Mouse (Mus musculus): Measurements from ENCODE around the gene Hbb-bs. TPM values are rescaled to one million over a fixed set of nuclear protein-coding genes. Genes with fewer than 3 reads are reported as not detected.
"Not testable (repeated sequence)": the region's sequence is repeated elsewhere in the genome, so short reads cannot be mapped to it uniquely, and the experiment has no call there.

The Hbb-bs gene
- total and polyA plus RNA-seq, 2 experiments from 2014 or later = 1,064 to 1,616 TPM

- no peak for TF ChIP-seq CTCF (IDR thresholded peaks at IDR 0.05; ENCODE audit: low read depth)
- no peak overlapping the region for H3K4me2 ChIP-seq (ENCODE audit: low read depth, low read length)
- no peak overlapping the region for H3K27ac ChIP-seq
- H3K4me3 ChIP-seq (ENCODE audit: low read length) = no peak overlapping the region
- no peak overlapping the region for H3K9ac ChIP-seq (replicated peaks; ENCODE audit: low read length)
- no peak for ATAC-seq
- H3K9me3 ChIP-seq (ENCODE audit: low read length) = no peaks in the 10 kb centered on the region
- 30% methylated on average over 4 of the region's 4 CpGs for WGBS
- no peaks in the 10 kb centered on the region for H3K36me3 ChIP-seq (ENCODE audit: insufficient read depth, low read length)
- H3K4me1 ChIP-seq (ENCODE audit: insufficient read depth, low read length) = no peaks in the 10 kb centered on the region
- H3K27me3 ChIP-seq (ENCODE audit: insufficient read depth, low read length) = no peaks in the 10 kb centered on the region
- no peak for DNase-seq (ENCODE audit: low spot score)
Observed at GRCm38 (mm10) chr7:103792669-103793388, 35.1 kb downstream of the Hbb-bs start.

- H3K4me3 ChIP-seq (ENCODE audit: low read length) = no peak within 1 kb of the TSS
- no peaks in the 10 kb centered on the region for H3K27me3 ChIP-seq (ENCODE audit: insufficient read depth, low read length)
- H3K9me3 ChIP-seq (ENCODE audit: low read length) = no peaks in the 10 kb centered on the region
- no peak for DNase-seq (ENCODE audit: low spot score)
- no peak for TF ChIP-seq CTCF (IDR thresholded peaks at IDR 0.05; ENCODE audit: low read depth)
- 72% methylated on average over 3 of the region's 3 CpGs for WGBS
- ATAC-seq = no peak
- H3K9ac ChIP-seq (replicated peaks; ENCODE audit: low read length) = no peak within 1 kb of the TSS
- no peak within 1 kb of the TSS for H3K27ac ChIP-seq
- no peaks in the 10 kb centered on the region for H3K36me3 ChIP-seq (ENCODE audit: insufficient read depth, low read length)
- H3K4me2 ChIP-seq (ENCODE audit: low read depth, low read length) = no peak within 1 kb of the TSS
- H3K4me1 ChIP-seq (ENCODE audit: insufficient read depth, low read length) = no peaks in the 10 kb centered on the region
Observed at GRCm38 (mm10) chr7:103791721-103792120, 36.2 kb downstream of the Hbb-bs start, which contains the start of gene Olfr67. Gene Olfr67, minus strand, starts transcription at chr7:103791821.

- H3K4me3 ChIP-seq (ENCODE audit: low read length) = no peak within 1 kb of the TSS
- DNase-seq (ENCODE audit: low spot score) (no peak), ATAC-seq (no peak)
- H3K9ac ChIP-seq (replicated peaks; ENCODE audit: low read length) = no peak within 1 kb of the TSS
- no peak for TF ChIP-seq CTCF (IDR thresholded peaks at IDR 0.05; ENCODE audit: low read depth)
- no peak within 1 kb of the TSS for H3K4me2 ChIP-seq (ENCODE audit: low read depth, low read length)
- 70% methylated on average over 3 of the region's 3 CpGs for WGBS
- H3K4me1 ChIP-seq (ENCODE audit: insufficient read depth, low read length) = no peaks in the 10 kb centered on the region
- no peaks in the 10 kb centered on the region for H3K27me3 ChIP-seq (ENCODE audit: insufficient read depth, low read length)
- H3K27ac ChIP-seq = no peak within 1 kb of the TSS
- H3K36me3 ChIP-seq (ENCODE audit: insufficient read depth, low read length) = no peaks in the 10 kb centered on the region
- no peaks in the 10 kb centered on the region for H3K9me3 ChIP-seq (ENCODE audit: low read length)
Observed at GRCm38 (mm10) chr7:103779598-103779997, 48.3 kb downstream of the Hbb-bs start, which contains the start of gene Olfr68. Gene Olfr68, minus strand, starts transcription at chr7:103779698.

GRCm38 (mm10) chr7:103777652-103778051 is 50.2 kb downstream of the Hbb-bs start:
- not testable (repeated sequence) for H3K27ac ChIP-seq; H3K36me3 ChIP-seq (ENCODE audit: insufficient read depth, low read length); H3K4me2 ChIP-seq (ENCODE audit: low read depth, low read length); H3K4me3 ChIP-seq (ENCODE audit: low read length); ATAC-seq; H3K4me1 ChIP-seq (ENCODE audit: insufficient read depth, low read length); H3K27me3 ChIP-seq (ENCODE audit: insufficient read depth, low read length); H3K9ac ChIP-seq (replicated peaks; ENCODE audit: low read length); DNase-seq (ENCODE audit: low spot score); H3K9me3 ChIP-seq (ENCODE audit: low read length)
- 86% methylated on average over 4 of the region's 4 CpGs for WGBS

Other genes with a start within 250 kb of the Hbb-bs start
Only the 30 nearest of the 32 such genes appear.
- not detected in 2 replicates for gene Olfr619, start 227.5 kb downstream of the Hbb-bs start, total RNA-seq (2014; rRNA removed)
- gene Olfr619, start 227.5 kb downstream of the Hbb-bs start, polyA plus RNA-seq (2015; fragmentation: Nextera tagmentation; extraction: Ambion mirVana) = not detected in 2 replicates
- not detected in 2 replicates for gene Olfr620, start 215.6 kb downstream of the Hbb-bs start, total RNA-seq (2014; rRNA removed)
- not detected in 2 replicates for gene Olfr620, start 215.6 kb downstream of the Hbb-bs start, polyA plus RNA-seq (2015; fragmentation: Nextera tagmentation; extraction: Ambion mirVana)
- not detected in 2 replicates for gene Olfr622, start 185.4 kb downstream of the Hbb-bs start, total RNA-seq (2014; rRNA removed)
- not detected in 2 replicates for gene Olfr622, start 185.4 kb downstream of the Hbb-bs start, polyA plus RNA-seq (2015; fragmentation: Nextera tagmentation; extraction: Ambion mirVana)
- gene Olfr623, start 164.4 kb downstream of the Hbb-bs start, total RNA-seq (2014; rRNA removed) = not detected in 2 replicates
- gene Olfr623, start 164.4 kb downstream of the Hbb-bs start, polyA plus RNA-seq (2015; fragmentation: Nextera tagmentation; extraction: Ambion mirVana) = not detected in 2 replicates
- not detected in 2 replicates for gene Olfr624, start 156.9 kb downstream of the Hbb-bs start, total RNA-seq (2014; rRNA removed)
- gene Olfr624, start 156.9 kb downstream of the Hbb-bs start, polyA plus RNA-seq (2015; fragmentation: Nextera tagmentation; extraction: Ambion mirVana) = 0.05 TPM in 1 of 2 replicates, not detected in the other
- gene Olfr625-ps1, start 145.4 kb downstream of the Hbb-bs start, total RNA-seq (2014; rRNA removed) = not detected in 2 replicates
- not detected in 2 replicates for gene Olfr625-ps1, start 145.4 kb downstream of the Hbb-bs start, polyA plus RNA-seq (2015; fragmentation: Nextera tagmentation; extraction: Ambion mirVana)
- not detected in 2 replicates for gene Olfr243, start 113.4 kb downstream of the Hbb-bs start, total RNA-seq (2014; rRNA removed)
- gene Olfr243, start 113.4 kb downstream of the Hbb-bs start, polyA plus RNA-seq (2015; fragmentation: Nextera tagmentation; extraction: Ambion mirVana) = not detected in 2 replicates
- not detected in 2 replicates for gene Olfr628, start 97.7 kb downstream of the Hbb-bs start, total RNA-seq (2014; rRNA removed)
- not detected in 2 replicates for gene Olfr628, start 97.7 kb downstream of the Hbb-bs start, polyA plus RNA-seq (2015; fragmentation: Nextera tagmentation; extraction: Ambion mirVana)
- gene Olfr629, start 83.2 kb downstream of the Hbb-bs start, total RNA-seq (2014; rRNA removed) = not detected in 2 replicates
- gene Olfr629, start 83.2 kb downstream of the Hbb-bs start, polyA plus RNA-seq (2015; fragmentation: Nextera tagmentation; extraction: Ambion mirVana) = not detected in 2 replicates
- gene Olfr630, start 70.8 kb downstream of the Hbb-bs start, total RNA-seq (2014; rRNA removed) = not detected in 2 replicates
- not detected in 2 replicates for gene Olfr630, start 70.8 kb downstream of the Hbb-bs start, polyA plus RNA-seq (2015; fragmentation: Nextera tagmentation; extraction: Ambion mirVana)
- gene Olfr69, start 56.5 kb downstream of the Hbb-bs start, total RNA-seq (2014; rRNA removed) = not detected in 2 replicates
- gene Olfr69, start 56.5 kb downstream of the Hbb-bs start, polyA plus RNA-seq (2015; fragmentation: Nextera tagmentation; extraction: Ambion mirVana) = not detected in 2 replicates
- gene Olfr68, start 48.4 kb downstream of the Hbb-bs start, total RNA-seq (2014; rRNA removed) = not detected in 2 replicates
- not detected in 2 replicates for gene Olfr68, start 48.4 kb downstream of the Hbb-bs start, polyA plus RNA-seq (2015; fragmentation: Nextera tagmentation; extraction: Ambion mirVana)
- gene Olfr67, start 36.3 kb downstream of the Hbb-bs start, total RNA-seq (2014; rRNA removed) = not detected in 2 replicates
- gene Olfr67, start 36.3 kb downstream of the Hbb-bs start, polyA plus RNA-seq (2015; fragmentation: Nextera tagmentation; extraction: Ambion mirVana) = not detected in 2 replicates
- gene Hbb-bt, start 14.1 kb downstream of the Hbb-bs start, total RNA-seq (2014; rRNA removed) = 146 and 311 TPM in 2 replicates
- gene Hbb-bt, start 14.1 kb downstream of the Hbb-bs start, polyA plus RNA-seq (2015; fragmentation: Nextera tagmentation; extraction: Ambion mirVana) = 213 and 218 TPM in 2 replicates
- gene Hbb-bh2, start 12.4 kb upstream of the Hbb-bs start, total RNA-seq (2014; rRNA removed) = not detected in 2 replicates
- not detected in 2 replicates for gene Hbb-bh2, start 12.4 kb upstream of the Hbb-bs start, polyA plus RNA-seq (2015; fragmentation: Nextera tagmentation; extraction: Ambion mirVana)
- gene Hbb-bh1, start 15.1 kb upstream of the Hbb-bs start, total RNA-seq (2014; rRNA removed) = not detected in 2 replicates
- not detected in 2 replicates for gene Hbb-bh1, start 15.1 kb upstream of the Hbb-bs start, polyA plus RNA-seq (2015; fragmentation: Nextera tagmentation; extraction: Ambion mirVana)
- gene Hbb-y, start 25.1 kb upstream of the Hbb-bs start, total RNA-seq (2014; rRNA removed) = not detected in 2 replicates
- gene Hbb-y, start 25.1 kb upstream of the Hbb-bs start, polyA plus RNA-seq (2015; fragmentation: Nextera tagmentation; extraction: Ambion mirVana) = 0.30 and 1.1 TPM in 2 replicates
- gene Olfr66, start 58.2 kb upstream of the Hbb-bs start, total RNA-seq (2014; rRNA removed) = not detected in 2 replicates
- not detected in 2 replicates for gene Olfr66, start 58.2 kb upstream of the Hbb-bs start, polyA plus RNA-seq (2015; fragmentation: Nextera tagmentation; extraction: Ambion mirVana)
- not detected in 2 replicates for gene Olfr64, start 66.4 kb upstream of the Hbb-bs start, total RNA-seq (2014; rRNA removed)
- gene Olfr64, start 66.4 kb upstream of the Hbb-bs start, polyA plus RNA-seq (2015; fragmentation: Nextera tagmentation; extraction: Ambion mirVana) = not detected in 2 replicates
- gene Olfr65, start 75.4 kb upstream of the Hbb-bs start, total RNA-seq (2014; rRNA removed) = not detected in 2 replicates
- not detected in 2 replicates for gene Olfr65, start 75.4 kb upstream of the Hbb-bs start, polyA plus RNA-seq (2015; fragmentation: Nextera tagmentation; extraction: Ambion mirVana)
- gene Olfr631, start 100.7 kb upstream of the Hbb-bs start, total RNA-seq (2014; rRNA removed) = not detected in 2 replicates
- gene Olfr631, start 100.7 kb upstream of the Hbb-bs start, polyA plus RNA-seq (2015; fragmentation: Nextera tagmentation; extraction: Ambion mirVana) = not detected in 2 replicates
- not detected in 2 replicates for gene Olfr632, start 106.3 kb upstream of the Hbb-bs start, total RNA-seq (2014; rRNA removed)
- not detected in 2 replicates for gene Olfr632, start 106.3 kb upstream of the Hbb-bs start, polyA plus RNA-seq (2015; fragmentation: Nextera tagmentation; extraction: Ambion mirVana)
- not detected in 2 replicates for gene Olfr633, start 116.3 kb upstream of the Hbb-bs start, total RNA-seq (2014; rRNA removed)
- gene Olfr633, start 116.3 kb upstream of the Hbb-bs start, polyA plus RNA-seq (2015; fragmentation: Nextera tagmentation; extraction: Ambion mirVana) = not detected in 2 replicates
- not detected in 2 replicates for gene Olfr635, start 143.1 kb upstream of the Hbb-bs start, total RNA-seq (2014; rRNA removed)
- not detected in 2 replicates for gene Olfr635, start 143.1 kb upstream of the Hbb-bs start, polyA plus RNA-seq (2015; fragmentation: Nextera tagmentation; extraction: Ambion mirVana)
- gene Olfr638, start 170.7 kb upstream of the Hbb-bs start, total RNA-seq (2014; rRNA removed) = not detected in 2 replicates
- gene Olfr638, start 170.7 kb upstream of the Hbb-bs start, polyA plus RNA-seq (2015; fragmentation: Nextera tagmentation; extraction: Ambion mirVana) = not detected in 2 replicates
- gene Olfr639, start 189.2 kb upstream of the Hbb-bs start, total RNA-seq (2014; rRNA removed) = not detected in 2 replicates
- 0.03 TPM in 1 of 2 replicates, not detected in the other for gene Olfr639, start 189.2 kb upstream of the Hbb-bs start, polyA plus RNA-seq (2015; fragmentation: Nextera tagmentation; extraction: Ambion mirVana)
- not detected in 2 replicates for gene Olfr640, start 197.5 kb upstream of the Hbb-bs start, total RNA-seq (2014; rRNA removed)
- not detected in 2 replicates for gene Olfr640, start 197.5 kb upstream of the Hbb-bs start, polyA plus RNA-seq (2015; fragmentation: Nextera tagmentation; extraction: Ambion mirVana)
- not detected in 2 replicates for gene Olfr641, start 207.3 kb upstream of the Hbb-bs start, total RNA-seq (2014; rRNA removed)
- gene Olfr641, start 207.3 kb upstream of the Hbb-bs start, polyA plus RNA-seq (2015; fragmentation: Nextera tagmentation; extraction: Ambion mirVana) = not detected in 2 replicates
- not detected in 2 replicates for gene Olfr642, start 224.6 kb upstream of the Hbb-bs start, total RNA-seq (2014; rRNA removed)
- not detected in 2 replicates for gene Olfr642, start 224.6 kb upstream of the Hbb-bs start, polyA plus RNA-seq (2015; fragmentation: Nextera tagmentation; extraction: Ambion mirVana)
- not detected in 2 replicates for gene 4930516K23Rik, start 233.3 kb upstream of the Hbb-bs start, total RNA-seq (2014; rRNA removed)
- gene 4930516K23Rik, start 233.3 kb upstream of the Hbb-bs start, polyA plus RNA-seq (2015; fragmentation: Nextera tagmentation; extraction: Ambion mirVana) = not detected in 2 replicates